Mouse (Mus musculus) retina, postnatal 7 days (tissue): Measurements from ENCODE around the gene Tmed10.

Experiments used
- DNase-seq: peaks from one replicate; pipeline ENCODE4 v3.0.0-alpha.2; 2012; ENCODE audit warnings: low read depth, low spot score

The Tmed10 gene

GRCm38 (mm10) chr12:85373591-85374560, 771 bp downstream of the Tmed10 start:
- peak; percentile 25 for DNase-seq

GRCm38 (mm10) chr12:85372068-85372665, 2.5 kb downstream of the Tmed10 start:
- no peak for DNase-seq

GRCm38 (mm10) chr12:85368441-85369063, 6.1 kb downstream of the Tmed10 start:
- no peak for DNase-seq

GRCm38 (mm10) chr12:85366271-85366670, 8.4 kb downstream of the Tmed10 start:
- no peak for DNase-seq

- DNase-seq: no peak
Measured at GRCm38 (mm10) chr12:85362510-85362909, 12.1 kb downstream of the Tmed10 start.

GRCm38 (mm10) chr12:85361580-85361979, 13.1 kb downstream of the Tmed10 start:
- DNase-seq: no peak

GRCm38 (mm10) chr12:85361165-85361564, 13.5 kb downstream of the Tmed10 start:
- DNase-seq: no peak

GRCm38 (mm10) chr12:85354061-85354460, 20.6 kb downstream of the Tmed10 start:
- DNase-seq: no peak

- no peak for DNase-seq
Measured at GRCm38 (mm10) chr12:85350407-85351232, 24.0 kb downstream of the Tmed10 start.

GRCm38 (mm10) chr12:85348338-85348737, 26.3 kb downstream of the Tmed10 start:
- no peak for DNase-seq

GRCm38 (mm10) chr12:85347196-85347595, 27.5 kb downstream of the Tmed10 start:
- DNase-seq: no peak

- peak; percentile 59 for DNase-seq
Measured at GRCm38 (mm10) chr12:85346374-85346773, 28.3 kb downstream of the Tmed10 start.

- DNase-seq: no peak
Measured at GRCm38 (mm10) chr12:85345559-85345958, 29.1 kb downstream of the Tmed10 start.

GRCm38 (mm10) chr12:85344252-85344651, 30.4 kb downstream of the Tmed10 start:
- DNase-seq: no peak

GRCm38 (mm10) chr12:85342310-85342709, 32.3 kb downstream of the Tmed10 start:
- no peak for DNase-seq

- DNase-seq: peak; percentile 70
Measured at GRCm38 (mm10) chr12:85341131-85341530, 33.5 kb downstream of the Tmed10 start.

- DNase-seq: no peak
Measured at GRCm38 (mm10) chr12:85339947-85340346, 34.7 kb downstream of the Tmed10 start.

GRCm38 (mm10) chr12:85339243-85339729, 35.4 kb downstream of the Tmed10 start, which contains the start of gene Nek9:
Gene Nek9 (minus strand): TSS chr12:85339362.
- DNase-seq: peak; percentile 95

GRCm38 (mm10) chr12:85338815-85339214, 35.8 kb downstream of the Tmed10 start:
- DNase-seq: no peak

- no peak for DNase-seq
Measured at GRCm38 (mm10) chr12:85337567-85338311, 36.9 kb downstream of the Tmed10 start.
